Mouse (Mus musculus) hindbrain, postnatal 0 days (tissue): ENCODE data around the gene Mrpl50. TPM values are rescaled to one million over a fixed set of nuclear protein-coding genes. Genes with fewer than 3 reads are reported as not detected.

Source experiments
- ATAC-seq: fragments of 200-750 bp; cut with Nextera tagmentation; 2 replicates; pipeline ENCODE4 v1.8.0; 2017; ENCODE audit warnings: mild to moderate bottlenecking, moderate TSS enrichment, moderate library complexity
- DNase-seq: peaks from one replicate; pipeline ENCODE4 v3.0.0-alpha.2; 2015; ENCODE audit warnings: low spot score
- H3K27ac ChIP-seq: fragments of 300-500 bp; sonication (generic); 2 replicates; pipeline ENCODE4 v1.5.1; 2014; ENCODE audit warnings: mild to moderate bottlenecking
- H3K27me3 ChIP-seq: fragments of 300-500 bp; sonication (generic); 2 replicates; pipeline ENCODE4 v1.6.1; 2014; ENCODE audit warnings: low read length, mixed read lengths; ENCODE audit not compliant: insufficient read depth
- H3K36me3 ChIP-seq: fragments of 300-500 bp; sonication (generic); 2 replicates; pipeline ENCODE4 v1.6.1; 2014; ENCODE audit warnings: low read length, mixed read lengths; ENCODE audit not compliant: insufficient read depth
- H3K4me1 ChIP-seq: fragments of 300-500 bp; sonication (generic); 2 replicates; pipeline ENCODE4 v1.6.1; 2014; ENCODE audit warnings: antibody characterized with exemption, low read length, mixed read lengths; ENCODE audit not compliant: insufficient read depth
- H3K4me2 ChIP-seq: fragments of 300-500 bp; sonication (generic); 2 replicates; pipeline ENCODE4 v1.6.1; 2014; ENCODE audit warnings: low read depth, mild to moderate bottlenecking, low read length, moderate library complexity, mixed read lengths
- H3K4me3 ChIP-seq: fragments of 300-500 bp; sonication (generic); 2 replicates; pipeline ENCODE4 v1.5.1; 2014; ENCODE audit warnings: low read length
- H3K9ac ChIP-seq: fragments of 300-500 bp; sonication (generic); replicated peaks from 2 replicates; pipeline ENCODE4 v1.6.1; 2014; ENCODE audit warnings: mild to moderate bottlenecking, low read length, moderate library complexity, mixed read lengths
- H3K9me3 ChIP-seq: fragments of 300-500 bp; sonication (generic); 2 replicates; pipeline ENCODE4 v1.6.1; 2016; ENCODE audit warnings: low read length, mixed read lengths
- CTCF ChIP-seq: IDR thresholded peaks from 2 replicates; pipeline ENCODE4 v1.5.1; 2016; ENCODE audit warnings: antibody characterized with exemption, control low read depth, low read depth
- WGBS: fragments of 180-500 bp; shearing (Covaris S2); extraction: QIAGEN DNeasy Blood & Tissue Kit; methylation state at CpG from one replicate; pipeline ENCODE4 v1.1.7; 2014; 5-methylcytosine and 5-hydroxymethylcytosine counted together
- polyA plus RNA-seq: library from polyadenylated mRNA; unstranded; fragments of >200 nt; fragmentation: Nextera tagmentation; extraction: Ambion mirVana; gene quantifications from 2 replicates; pipeline ENCODE4 v1.2.1, GENCODE M21; 2015
- total RNA-seq: library from RNA; depleted of rRNA; stranded (reverse); fragments of >200 nt; gene quantifications from 2 replicates; pipeline ENCODE4 v1.2.3, GENCODE M21; 2014; rRNA removed

Gene Mrpl50
- 22.9 and 27.3 TPM in 2 replicates for total RNA-seq
- 67.0 and 68.0 TPM in 2 replicates for polyA plus RNA-seq

GRCm38 (mm10) chr4:49520572-49521340, at the start of gene Mrpl50, which contains the start of gene Zfp189:
TSS of gene Mrpl50 (minus strand) at chr4:49521093.
TSS of gene Zfp189 (plus strand) at chr4:49521176.
- peaks cover 3% of the 10 kb centered on the region; the same call in 1 of the 2 replicates for H3K36me3 ChIP-seq
- ATAC-seq (peak; percentile 100), DNase-seq (peak; percentile 99)
- H3K27ac ChIP-seq: peak within 1 kb of the TSS; percentile 72; the same call in 1 of the 2 replicates
- no peak; the same call in 1 of the 2 replicates for TF ChIP-seq CTCF
- WGBS: under 1% methylated on average over 41 of the region's 41 CpGs
- H3K9me3 ChIP-seq: no peaks in the 10 kb centered on the region
- H3K4me3 ChIP-seq: peak within 1 kb of the TSS; percentile 74
- peak within 1 kb of the TSS; percentile 61 for H3K9ac ChIP-seq
- H3K4me2 ChIP-seq: peak within 1 kb of the TSS; percentile 79
- no peaks in the 10 kb centered on the region for H3K27me3 ChIP-seq
- H3K4me1 ChIP-seq: 0 out of 2 replicates have a peak, but pooled peaks cover 7% of the 10 kb centered on the region

GRCm38 (mm10) chr4:49567613-49568012, 46.7 kb upstream of the Mrpl50 start:
- DNase-seq: peak; percentile 84

GRCm38 (mm10) chr4:49559915-49560772, 39.3 kb upstream of the Mrpl50 start:
- Histone ChIP-seq H3K9me3 (no peaks in the 10 kb centered on the region), H3K36me3 (no peaks in the 10 kb centered on the region), H3K4me3 (no peak overlapping the region), H3K27ac (peak overlapping the region; percentile 45; the same call in 1 of the 2 replicates), H3K4me2 (peak overlapping the region; percentile 23), H3K4me1 (0 out of 2 replicates have a peak, but pooled peaks cover 6% of the 10 kb centered on the region), H3K27me3 (no peaks in the 10 kb centered on the region), H3K9ac (no peak overlapping the region)
- peak; percentile 72 for DNase-seq
- peak; percentile 94 for ATAC-seq
- WGBS: 51% methylated on average over 20 of the region's 20 CpGs
- TF ChIP-seq CTCF: no peak

More at GRCm38 (mm10) chr4:49567613-49568012, 46.7 kb upstream of the Mrpl50 start:
- TF ChIP-seq CTCF: peak; percentile 85
- H3K9me3 ChIP-seq: no peaks in the 10 kb centered on the region
- no peak overlapping the region for H3K9ac ChIP-seq
- H3K36me3 ChIP-seq: no peaks in the 10 kb centered on the region
- 14% methylated on average over 3 of the region's 3 CpGs for WGBS
- H3K27me3 ChIP-seq: no peaks in the 10 kb centered on the region
- no peaks in the 10 kb centered on the region for H3K4me1 ChIP-seq
- ATAC-seq: peak; percentile 69; the same call in 1 of the 2 replicates
- H3K27ac ChIP-seq: no peak overlapping the region
- no peak overlapping the region for H3K4me2 ChIP-seq
- no peak overlapping the region for H3K4me3 ChIP-seq

GRCm38 (mm10) chr4:49558181-49558580, 37.3 kb upstream of the Mrpl50 start:
- Histone ChIP-seq H3K27ac (no peak overlapping the region), H3K4me2 (no peak overlapping the region), H3K4me3 (no peak overlapping the region), H3K27me3 (no peaks in the 10 kb centered on the region), H3K9me3 (no peaks in the 10 kb centered on the region), H3K9ac (no peak overlapping the region), H3K4me1 (0 out of 2 replicates have a peak, but pooled peaks cover 6% of the 10 kb centered on the region), H3K36me3 (no peaks in the 10 kb centered on the region)
- TF ChIP-seq CTCF: no peak
- no peak for DNase-seq
- WGBS: 92% methylated on average over 2 of the region's 2 CpGs
- no peak for ATAC-seq

GRCm38 (mm10) chr4:49557375-49557774, 36.5 kb upstream of the Mrpl50 start:
- Histone ChIP-seq H3K9ac (no peak overlapping the region), H3K4me2 (no peak overlapping the region), H3K27ac (no peak overlapping the region), H3K36me3 (no peaks in the 10 kb centered on the region), H3K9me3 (no peaks in the 10 kb centered on the region), H3K27me3 (no peaks in the 10 kb centered on the region), H3K4me3 (no peak overlapping the region), H3K4me1 (0 out of 2 replicates have a peak, but pooled peaks cover 6% of the 10 kb centered on the region)
- no peak for TF ChIP-seq CTCF
- 100% methylated on average over 7 of the region's 7 CpGs for WGBS
- DNase-seq: no peak
- no peak for ATAC-seq

- no peak overlapping the region for H3K4me2 ChIP-seq
These were observed 32.5 kb upstream of the Mrpl50 start for GRCm38 (mm10) chr4:49553380-49553779.

More at GRCm38 (mm10) chr4:49553380-49553779, 32.5 kb upstream of the Mrpl50 start:
- 85% methylated on average over 5 of the region's 5 CpGs for WGBS
- Histone ChIP-seq H3K27ac (no peak overlapping the region), H3K4me1 (no peaks in the 10 kb centered on the region), H3K36me3 (no peaks in the 10 kb centered on the region), H3K4me3 (no peak overlapping the region), H3K9me3 (no peaks in the 10 kb centered on the region), H3K27me3 (no peaks in the 10 kb centered on the region), H3K9ac (no peak overlapping the region)
- DNase-seq: no peak
- no peak for TF ChIP-seq CTCF
- no peak for ATAC-seq
